Mouse (Mus musculus) layer of hippocampus, adult 9-11 months (tissue): Measurements from ENCODE around the gene March10.

Experiments
- DNase-seq: peaks from one replicate; pipeline ENCODE4 v3.0.0; 2022

Gene March10

DNA sequence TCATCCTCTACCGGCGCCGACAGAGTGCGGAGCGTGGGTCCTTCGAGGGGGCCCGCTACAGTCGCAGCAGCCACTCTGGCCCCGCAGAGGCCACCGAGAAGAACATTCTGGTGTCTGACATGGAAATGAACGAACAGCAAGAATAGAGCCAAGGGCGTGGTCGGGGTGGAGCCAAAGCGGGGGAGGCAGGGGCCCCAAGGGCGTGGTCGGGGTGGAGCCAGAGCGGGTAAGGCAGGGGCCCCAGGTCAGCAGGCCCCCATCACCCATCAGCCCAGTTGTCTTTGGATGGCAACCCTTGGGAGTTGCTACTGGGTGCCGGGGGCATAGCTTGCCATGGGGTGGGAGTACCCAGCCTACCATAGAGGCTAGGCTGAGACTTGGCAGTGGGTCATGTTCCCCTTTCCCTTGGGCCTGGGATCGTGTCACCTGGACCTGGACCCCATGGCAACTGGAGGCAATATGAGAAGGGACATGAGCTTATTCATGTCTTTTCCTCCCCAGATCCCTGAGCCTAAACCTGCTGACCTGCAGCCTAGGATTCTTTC, 106.7 kb downstream of the March10 start:
- no peak for DNase-seq

DNA sequence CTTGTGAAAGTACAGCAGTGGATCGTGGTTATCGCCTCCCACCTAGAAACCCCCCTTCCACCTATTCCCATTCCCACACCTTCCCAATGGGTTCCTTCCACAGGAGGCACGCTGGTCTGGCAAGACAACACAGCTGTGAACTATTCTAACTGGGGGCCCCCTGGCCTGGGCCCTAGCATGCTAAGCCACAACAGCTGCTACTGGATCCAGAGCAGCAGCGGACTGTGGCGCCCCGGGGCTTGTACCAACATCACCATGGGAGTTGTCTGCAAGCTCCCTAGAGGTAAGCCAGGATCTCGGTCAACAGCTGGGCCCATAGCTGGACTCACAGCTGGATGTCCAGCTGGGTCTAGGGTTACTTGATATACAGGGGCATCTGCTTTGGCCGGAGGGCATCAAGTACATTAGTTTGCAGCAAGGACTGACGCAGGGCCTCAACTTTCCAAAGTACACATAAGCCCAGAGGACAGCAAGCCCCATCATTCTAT, 108.0 kb downstream of the March10 start:
- no peak for DNase-seq

DNA sequence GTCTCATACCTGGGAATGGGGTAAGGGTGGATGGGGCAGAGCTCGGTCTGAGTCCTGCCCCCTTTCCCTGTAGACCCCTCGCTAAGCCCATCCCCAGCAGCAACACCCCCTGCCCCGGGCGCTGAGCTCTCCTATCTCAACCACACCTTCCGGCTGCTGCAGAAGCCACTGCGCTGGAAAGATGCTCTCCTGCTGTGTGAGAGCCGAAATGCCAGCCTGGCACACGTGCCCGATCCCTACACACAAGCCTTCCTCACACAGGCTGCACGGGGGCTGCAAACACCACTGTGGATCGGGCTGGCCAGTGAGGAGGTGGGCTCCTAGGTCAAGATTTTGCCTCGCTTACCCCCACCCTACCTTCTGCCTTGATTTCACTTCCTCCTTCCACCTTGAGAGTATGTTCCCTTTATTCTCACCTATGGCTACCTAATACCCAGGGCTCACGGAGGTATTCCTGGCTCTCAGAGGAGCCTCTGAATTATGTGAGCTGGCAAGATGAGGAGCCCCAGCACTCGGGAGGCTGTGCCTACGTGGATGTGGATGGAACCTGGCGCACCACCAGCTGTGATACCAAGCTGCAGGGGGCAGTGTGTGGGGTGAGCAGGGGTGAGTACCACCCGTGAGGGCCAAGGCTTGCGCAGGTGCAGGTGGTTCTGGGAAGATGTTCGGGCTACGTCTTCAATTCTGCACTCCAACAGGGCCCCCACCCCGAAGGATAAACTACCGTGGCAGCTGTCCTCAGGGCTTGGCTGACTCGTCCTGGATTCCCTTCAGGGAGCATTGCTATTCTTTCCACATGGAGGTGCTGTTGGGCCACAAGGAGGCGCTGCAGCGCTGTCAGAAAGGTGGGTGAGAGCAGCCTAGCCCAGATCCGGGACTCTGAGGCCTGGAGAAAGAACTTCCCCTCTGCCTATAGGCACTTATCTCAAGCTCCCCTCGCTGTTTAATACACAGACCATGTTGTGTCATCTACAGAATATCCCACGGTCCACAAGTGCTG, 109.1 kb downstream of the March10 start:
- DNase-seq = peak; percentile 83

DNA sequence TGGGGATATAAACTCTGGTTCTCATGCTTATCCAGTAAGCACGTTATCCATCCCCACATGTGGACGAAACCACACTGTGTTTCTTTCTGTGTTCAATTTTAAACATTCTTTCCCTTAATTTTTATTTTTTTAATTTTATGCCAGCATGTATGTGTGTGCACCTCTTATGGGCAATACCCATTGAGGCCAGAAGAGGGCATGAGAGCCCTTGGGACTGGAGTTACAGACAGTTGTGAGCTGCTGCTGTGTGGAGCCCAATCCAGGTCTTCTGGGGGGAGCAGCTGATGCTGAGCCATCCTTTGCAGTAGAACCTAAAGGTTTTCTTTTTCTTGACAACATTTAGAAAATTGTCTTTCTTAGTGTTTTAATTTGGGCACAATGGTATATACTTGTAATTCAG, 111.3 kb downstream of the March10 start:
- no peak for DNase-seq

DNA sequence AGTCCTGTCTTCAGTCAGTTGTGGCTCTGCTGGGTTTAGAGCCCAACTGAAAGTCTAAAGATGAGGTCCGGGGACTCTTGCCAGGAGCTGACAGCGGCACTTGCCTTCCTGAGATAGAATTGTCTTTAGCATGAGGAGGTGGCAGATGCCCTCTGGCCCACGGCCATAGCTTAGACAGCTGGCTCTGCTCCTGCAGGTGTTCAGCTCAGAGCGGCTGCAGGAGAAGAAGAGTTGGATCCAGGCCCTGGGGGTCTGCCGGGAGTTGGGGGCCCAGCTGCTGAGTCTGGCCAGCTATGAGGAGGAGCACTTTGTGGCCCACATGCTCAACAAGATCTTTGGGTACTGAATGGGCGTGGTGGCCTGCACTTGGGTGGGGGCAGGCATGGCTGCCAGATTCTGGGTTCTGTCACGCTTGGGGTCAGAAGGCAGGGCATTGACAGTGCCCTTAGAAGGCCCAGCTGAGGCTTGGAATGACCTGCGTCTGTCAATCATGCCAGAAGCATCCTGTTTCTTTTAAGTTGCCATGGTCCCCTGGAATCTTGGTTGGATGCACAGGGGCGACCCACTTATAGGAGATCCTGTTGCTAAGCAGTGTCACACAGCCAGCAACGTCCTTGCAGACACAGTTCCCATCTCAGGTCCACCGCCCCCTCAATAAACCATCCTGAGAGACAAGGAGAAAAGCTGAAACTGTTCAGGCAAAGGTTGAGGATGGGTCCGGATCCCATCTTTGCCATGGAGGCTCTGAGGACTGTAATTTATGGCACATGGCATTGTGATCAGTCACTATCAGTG, 117.7 kb downstream of the March10 start:
- DNase-seq = no peak

DNA sequence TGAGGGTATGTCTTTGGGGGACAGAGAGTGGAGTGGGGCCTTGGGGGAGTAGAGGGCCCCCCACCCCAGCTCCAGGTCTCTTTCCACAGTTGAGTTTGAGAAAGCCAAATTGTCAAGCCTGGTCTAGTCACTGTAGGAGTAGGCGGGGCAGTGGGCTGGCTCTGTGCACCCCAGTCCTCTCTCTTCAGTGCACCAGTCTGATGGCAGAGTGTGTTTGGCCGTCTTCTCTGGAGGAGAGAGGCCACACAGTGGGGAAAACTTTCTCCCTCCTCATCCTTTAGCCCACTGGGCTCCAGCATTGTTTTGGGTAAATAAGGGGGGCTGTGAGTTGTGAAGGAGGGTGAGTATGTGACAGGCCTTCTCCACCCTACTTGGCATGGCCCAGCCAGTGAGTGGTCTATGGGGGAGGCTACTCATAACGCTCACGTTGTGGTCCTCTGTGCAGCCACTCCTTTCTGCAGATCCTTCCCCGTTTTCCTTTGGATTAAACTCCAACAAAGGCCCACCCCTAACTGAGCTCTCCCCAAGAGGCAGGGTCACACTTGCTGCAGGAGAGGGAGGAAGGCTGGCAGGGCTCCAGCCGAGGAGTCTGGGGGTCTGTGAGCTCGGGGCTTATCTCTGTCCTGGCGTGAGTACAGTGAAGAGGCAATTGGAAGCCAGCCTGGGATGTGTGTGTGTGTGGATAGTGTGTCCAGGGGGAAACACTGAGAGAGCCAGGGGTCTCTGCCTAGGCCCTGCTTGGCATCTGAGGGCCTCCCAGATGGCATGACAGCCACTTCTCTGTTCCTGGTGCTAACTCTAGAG, 122.5 kb downstream of the March10 start:
- no peak for DNase-seq

DNA sequence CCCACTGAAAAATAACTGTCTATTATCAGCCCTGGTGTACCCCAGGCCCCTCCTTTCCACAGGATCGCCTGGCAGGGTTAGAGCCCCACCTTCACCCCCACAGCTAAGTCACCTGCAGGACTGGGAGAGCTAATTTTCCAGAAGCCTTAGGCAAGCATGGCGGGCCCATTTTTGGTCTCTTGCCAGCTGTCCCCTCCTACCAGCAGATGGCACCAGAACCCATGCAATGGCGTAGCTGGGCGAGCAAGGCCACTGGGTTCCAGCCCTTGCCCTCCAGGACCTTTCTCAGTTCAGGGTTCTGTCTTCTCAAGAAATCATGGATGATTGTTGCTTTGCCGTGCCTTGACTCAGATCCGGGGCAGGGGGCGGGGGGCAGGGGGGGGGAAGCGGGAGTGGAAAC, 124.1 kb downstream of the March10 start:
- DNase-seq = peak; percentile 39

DNA sequence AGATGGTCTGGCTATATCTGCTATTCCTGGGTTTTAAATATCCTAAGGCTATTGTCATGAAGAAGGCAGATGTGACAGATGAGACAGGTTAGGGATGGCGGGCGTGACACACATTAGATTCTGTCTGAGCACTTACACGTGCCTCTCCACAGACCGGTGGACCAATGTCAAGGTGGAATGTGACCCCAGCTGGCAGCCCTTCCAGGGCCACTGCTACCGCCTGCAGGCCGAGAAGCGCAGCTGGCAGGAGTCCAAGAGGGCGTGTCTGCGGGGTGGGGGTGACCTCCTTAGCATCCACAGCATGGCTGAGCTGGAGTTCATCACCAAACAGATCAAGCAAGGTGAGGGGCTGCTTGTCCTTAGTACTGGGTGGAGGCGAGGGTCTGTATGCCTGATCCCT, 124.8 kb downstream of the March10 start:
- no peak for DNase-seq

DNA sequence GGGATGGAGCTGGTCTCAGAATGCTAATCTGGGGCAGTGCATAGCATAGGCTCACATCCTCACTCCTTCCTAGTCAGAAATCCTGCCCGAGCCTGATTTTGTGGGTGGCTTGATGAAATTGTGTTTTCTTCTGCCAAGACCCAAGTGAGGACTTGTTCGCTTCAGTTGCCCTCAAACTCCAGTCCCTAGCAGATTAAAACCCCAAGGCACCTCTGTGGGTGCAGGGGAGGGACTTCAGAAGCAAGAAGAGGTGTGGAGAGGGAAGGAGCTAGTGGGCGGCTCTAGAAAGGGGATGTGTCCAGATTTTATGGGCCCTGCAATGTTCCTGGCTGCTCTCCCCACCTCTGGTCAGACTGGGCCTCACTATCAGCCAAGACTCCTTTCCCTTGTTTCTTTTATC, 125.4 kb downstream of the March10 start:
- no peak for DNase-seq

DNA sequence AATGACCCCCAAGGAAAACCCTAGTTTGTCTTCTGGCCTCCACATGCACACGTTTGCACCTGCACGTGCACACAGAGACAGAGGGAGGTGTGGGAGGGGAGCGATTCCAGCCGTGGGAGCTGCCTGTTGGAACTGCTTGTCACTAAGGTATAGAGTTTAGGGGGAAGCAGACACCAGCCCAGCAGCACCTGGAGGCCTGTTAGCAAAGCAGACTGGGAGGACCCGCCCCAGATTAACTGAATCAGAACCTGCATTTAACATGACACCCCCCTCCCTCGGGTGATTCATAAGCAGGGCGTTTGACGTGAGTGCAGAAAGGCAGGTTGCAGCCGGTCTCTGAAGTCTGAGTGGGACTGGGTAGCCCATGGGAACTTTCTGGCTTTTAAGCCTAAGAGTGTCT, 126.6 kb downstream of the March10 start:
- DNase-seq = no peak

DNA sequence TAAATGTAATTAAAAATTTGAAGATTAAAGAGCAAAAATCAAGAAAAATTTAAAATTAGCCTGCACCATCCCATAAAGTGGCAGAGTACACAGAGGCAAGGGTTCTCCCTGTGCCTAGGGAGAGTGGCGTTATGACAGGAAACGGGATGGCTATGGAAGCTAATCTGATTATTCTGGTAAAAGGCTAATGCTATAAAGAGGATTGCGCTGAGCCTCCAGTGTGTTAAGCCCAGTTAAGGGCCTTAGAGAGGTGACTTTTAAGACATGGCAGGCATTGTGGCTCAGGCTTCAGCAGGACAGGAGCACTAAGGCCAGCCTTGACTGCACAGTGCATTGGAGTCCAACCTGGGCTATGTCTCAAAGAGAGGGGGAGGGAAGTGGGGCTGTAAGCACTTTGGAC, 129.4 kb downstream of the March10 start:
- no peak for DNase-seq

DNA sequence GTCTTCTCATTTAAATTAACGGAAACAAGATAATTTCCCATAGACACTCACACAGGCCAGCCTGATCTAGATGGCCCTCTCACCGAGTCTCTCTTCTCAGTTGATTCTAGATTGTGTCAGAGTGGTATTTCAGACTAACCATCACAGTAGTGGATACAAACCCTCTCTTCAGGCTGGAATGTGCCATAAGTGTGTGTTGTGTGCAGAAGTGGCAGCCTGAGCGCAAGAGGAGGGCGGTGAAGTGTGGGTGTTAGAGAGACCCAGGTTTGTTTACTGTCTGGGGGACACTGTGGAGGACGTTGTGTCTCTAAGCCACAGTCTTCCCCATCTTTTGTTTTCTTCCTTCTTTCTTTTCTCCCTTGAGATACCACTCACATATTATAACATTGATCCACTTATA, 133.0 kb downstream of the March10 start:
- DNase-seq = no peak

DNA sequence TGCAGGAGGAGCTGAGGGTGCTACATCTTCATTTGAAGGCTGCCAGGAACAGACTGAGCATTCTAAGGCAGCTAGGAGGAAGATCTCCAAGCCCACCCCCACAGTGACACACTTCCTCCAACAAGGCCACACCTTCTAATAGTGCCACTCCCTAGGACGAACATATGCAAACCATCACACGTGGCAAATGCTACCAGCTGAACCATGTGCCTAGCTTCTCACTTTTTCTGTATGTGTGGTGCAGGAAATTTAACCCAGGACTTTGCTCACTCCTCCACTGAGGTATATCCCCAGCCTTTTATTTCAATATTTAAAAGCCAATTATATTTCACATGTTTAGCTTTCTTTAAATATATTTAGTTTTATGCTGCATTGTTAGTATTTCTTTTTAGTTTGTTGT, 135.4 kb downstream of the March10 start:
- no peak for DNase-seq

DNA sequence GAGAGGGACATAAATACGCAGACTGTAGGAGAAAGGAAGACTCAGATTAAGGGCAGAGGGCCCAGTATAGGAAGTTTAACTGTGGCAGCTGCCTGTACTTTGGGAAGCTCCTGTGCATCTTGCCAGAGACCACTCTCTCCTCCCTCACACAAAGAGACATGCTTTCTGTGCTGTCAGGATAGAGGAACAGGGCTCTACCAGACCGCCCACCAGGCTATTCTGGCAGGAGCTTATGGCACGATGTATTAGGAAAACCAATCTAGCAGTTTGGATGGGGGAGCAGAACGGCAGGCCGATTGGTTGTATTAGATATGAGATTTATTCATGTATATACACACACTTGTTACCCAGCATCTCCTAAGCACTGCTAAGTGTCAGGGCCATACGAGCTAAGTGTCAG, 138.8 kb downstream of the March10 start:
- DNase-seq = peak; percentile 54

DNA sequence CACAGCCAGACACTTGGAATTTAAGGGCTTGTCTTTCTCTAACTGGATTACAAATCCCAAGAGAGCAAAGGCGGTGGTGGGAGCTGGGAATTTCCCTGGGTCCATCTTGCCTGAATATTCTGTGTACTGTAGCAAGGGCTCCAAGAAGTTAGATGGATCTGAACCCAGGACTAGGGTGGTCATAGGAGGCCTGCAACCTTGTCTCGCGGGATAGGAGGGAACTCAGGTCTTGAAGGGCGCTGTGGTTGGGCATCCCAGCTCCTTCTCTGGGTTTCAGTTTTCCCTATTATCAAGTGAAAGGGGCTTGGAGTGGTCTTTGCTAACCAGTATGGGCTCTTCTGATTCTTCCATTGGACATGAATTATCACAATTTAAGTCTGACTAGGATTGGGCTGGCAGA, 140.4 kb downstream of the March10 start:
- no peak for DNase-seq

DNA sequence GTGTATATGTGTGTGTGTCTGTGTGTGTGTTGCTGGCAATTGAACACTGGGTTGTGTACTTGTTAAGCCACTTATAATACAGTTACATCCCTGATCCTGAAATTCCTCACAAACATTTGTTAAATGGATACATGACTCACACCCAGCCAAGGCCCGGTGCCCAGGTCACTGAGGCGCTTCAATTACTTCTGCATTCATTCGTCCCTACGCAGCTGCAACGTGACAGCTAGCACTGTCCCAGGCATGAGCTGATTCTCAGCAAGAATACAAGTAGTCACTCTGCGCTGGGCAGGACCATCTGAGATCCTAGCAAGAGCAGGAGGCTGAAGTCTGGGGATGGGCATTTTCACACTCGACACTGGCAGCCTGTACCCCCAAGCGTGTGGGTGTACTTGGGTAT, 141.2 kb downstream of the March10 start:
- DNase-seq = no peak

DNA sequence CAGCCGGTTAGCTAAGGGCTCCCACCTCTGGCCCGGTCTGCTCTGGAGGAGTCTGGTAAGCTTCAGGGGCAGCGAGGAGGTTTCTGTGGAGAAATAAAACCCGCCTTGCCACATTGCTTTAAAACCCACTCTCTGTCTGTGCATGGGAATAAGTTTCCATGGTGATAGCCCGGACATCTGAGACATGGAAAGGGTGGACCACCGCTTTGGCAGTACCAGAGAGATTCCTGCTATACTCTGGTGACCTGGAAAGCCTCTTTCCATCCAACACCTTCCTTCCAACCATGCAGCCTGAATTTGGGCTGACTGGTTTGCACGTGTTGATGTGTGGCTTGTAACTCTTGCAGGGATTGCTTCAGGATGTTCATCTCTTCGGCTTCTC, 142.9 kb downstream of the March10 start:
- no peak for DNase-seq

DNA sequence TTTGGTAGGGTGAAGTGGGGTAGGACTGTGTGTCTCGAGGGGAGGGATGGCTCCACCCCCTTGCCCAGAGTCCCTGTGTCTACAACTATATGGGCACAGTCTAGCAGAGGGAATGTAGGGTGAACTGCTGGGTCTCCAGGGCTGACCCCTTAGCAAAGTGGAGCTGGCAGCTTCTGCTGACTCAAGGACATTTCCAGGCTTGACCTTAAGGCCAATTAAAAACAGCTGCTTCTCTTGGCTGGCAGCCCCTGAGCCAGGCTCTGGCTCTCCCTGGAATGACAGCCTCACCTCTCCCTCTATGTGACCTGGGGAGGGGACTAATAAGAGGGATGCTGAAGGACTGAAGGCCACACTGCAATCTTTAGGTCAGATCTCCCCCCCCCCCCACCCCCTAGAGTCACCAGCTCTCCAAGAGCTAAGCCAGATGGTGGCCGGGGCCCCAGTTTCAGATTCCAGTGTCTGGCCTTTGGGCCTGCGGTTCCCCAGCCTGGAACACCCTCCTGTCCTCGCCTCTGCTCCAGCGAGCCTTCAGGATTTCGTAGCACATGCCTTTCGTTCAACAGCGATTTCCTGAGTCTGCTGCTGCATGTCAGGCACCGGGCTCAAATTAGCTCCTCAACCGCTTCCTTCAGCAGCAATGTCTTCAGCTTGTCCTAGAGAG, 143.4 kb downstream of the March10 start:
- DNase-seq = no peak

DNA sequence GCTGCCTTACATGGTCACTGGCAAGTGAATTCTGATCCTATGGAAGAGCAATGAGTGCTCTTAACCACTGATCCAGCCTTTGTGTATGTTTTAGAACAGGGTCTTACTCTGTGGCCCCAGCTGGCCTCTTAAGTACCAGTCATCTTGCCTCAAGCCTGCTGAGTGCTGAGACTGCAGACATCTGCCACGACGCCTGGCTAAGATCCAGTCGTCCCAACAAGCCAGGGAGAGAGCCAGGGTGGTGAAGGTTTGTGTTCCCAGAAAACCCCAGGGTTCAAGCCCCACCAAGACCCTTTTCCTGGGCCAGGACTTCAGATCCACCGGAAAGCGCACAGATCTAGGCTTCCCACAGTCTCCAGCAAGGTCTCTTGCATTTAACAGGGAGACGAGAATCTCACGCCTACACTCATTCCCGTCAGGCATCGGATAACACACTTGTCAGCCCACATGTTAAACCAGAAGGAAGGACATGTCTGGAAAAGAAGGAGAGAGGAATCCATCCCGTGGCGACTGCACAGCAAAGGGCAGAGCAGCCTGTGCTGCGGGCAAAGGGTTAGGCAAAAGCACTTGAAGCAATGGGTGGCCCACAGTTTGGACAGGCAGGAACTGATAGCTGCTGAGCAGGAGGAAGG, 144.1 kb downstream of the March10 start:
- no peak for DNase-seq

DNA sequence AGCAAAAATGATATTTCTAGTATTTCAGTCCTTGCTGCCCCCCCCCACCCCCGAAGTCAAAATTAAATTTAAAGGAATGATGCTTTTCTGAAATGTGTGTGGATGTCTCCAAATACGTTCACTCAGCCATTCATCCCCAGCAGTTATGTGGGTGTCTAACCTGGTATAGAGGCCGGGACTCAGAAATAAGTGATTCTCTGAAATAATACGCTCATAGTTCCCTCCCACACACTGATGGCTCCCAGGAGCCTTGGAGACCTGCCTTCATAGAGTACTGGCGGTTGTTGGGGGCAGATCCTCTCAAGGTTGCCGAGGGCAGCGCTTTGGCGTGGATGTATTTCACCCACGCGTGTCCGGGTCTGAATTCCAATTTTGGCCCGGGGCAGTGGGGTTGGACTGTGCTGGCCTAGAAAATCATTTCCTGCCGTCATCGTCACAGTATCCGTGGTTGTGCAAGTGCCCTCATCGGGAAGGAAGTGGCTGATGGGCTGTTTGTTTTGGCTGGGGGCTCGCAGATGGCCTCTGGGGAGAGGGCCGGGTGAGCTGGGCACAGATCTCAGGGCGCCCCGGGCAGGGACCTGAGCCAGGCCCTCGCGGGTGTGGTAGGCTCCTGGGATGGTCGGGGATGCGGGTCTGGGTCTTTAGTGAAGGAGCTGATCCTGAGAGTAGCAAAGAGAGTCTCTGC, 145.1 kb downstream of the March10 start:
- DNase-seq = peak; percentile 65
